Mouse (Mus musculus): ENCODE results near the gene Tpi1. TPM values are rescaled to one million over a fixed set of nuclear protein-coding genes. Genes with fewer than 3 reads are reported as not detected.

Tpi1 gene
- polyA plus RNA-seq, 1 experiment from 2014 or later: 621 TPM

- Histone ChIP-seq H3K9ac (no peak overlapping the region), H3K27ac (no peak overlapping the region), H3K9me3 (no peaks in the 10 kb centered on the region), H3K4me1 (0 out of 2 replicates have a peak, but pooled peaks cover 4% of the 10 kb centered on the region), H3K4me3 (no peak overlapping the region), H3K36me3 (no peaks in the 10 kb centered on the region), H3K27me3 (no peaks in the 10 kb centered on the region), H3K4me2 (replicated peaks) (no peak overlapping the region)
- 82% methylated on average over 4 of the region's 4 CpGs for WGBS
- ATAC-seq (ENCODE audit: insufficient number of reproducible peaks, insufficient read depth, low FRiP score, low TSS enrichment): no peak
These were observed 24.6 kb downstream of the Tpi1 start for GRCm38 (mm10) chr6:124789519-124789918.

- 77% methylated on average over 10 of the region's 10 CpGs for WGBS
- no peak for ATAC-seq (ENCODE audit: insufficient number of reproducible peaks, insufficient read depth, low FRiP score, low TSS enrichment)
- Histone ChIP-seq H3K9me3 (no peaks in the 10 kb centered on the region), H3K4me3 (no peak overlapping the region), H3K4me1 (peaks cover 5% of the 10 kb centered on the region; the same call in 1 of the 2 replicates), H3K4me2 (replicated peaks) (no peak overlapping the region), H3K9ac (no peak overlapping the region), H3K27ac (no peak overlapping the region), H3K36me3 (no peaks in the 10 kb centered on the region), H3K27me3 (no peaks in the 10 kb centered on the region)
These were observed 26.4 kb downstream of the Tpi1 start for GRCm38 (mm10) chr6:124787722-124788121.

GRCm38 (mm10) chr6:124786756-124787420 is 27.2 kb downstream of the Tpi1 start:
- WGBS: 54% methylated on average over 8 of the region's 8 CpGs
- ATAC-seq (ENCODE audit: insufficient number of reproducible peaks, insufficient read depth, low FRiP score, low TSS enrichment): no peak
- Histone ChIP-seq H3K27me3 (no peaks in the 10 kb centered on the region), H3K4me1 (peaks cover 10% of the 10 kb centered on the region; the same call in 1 of the 2 replicates), H3K4me2 (replicated peaks) (no peak overlapping the region), H3K36me3 (no peaks in the 10 kb centered on the region), H3K9me3 (no peaks in the 10 kb centered on the region), H3K4me3 (no peak overlapping the region), H3K27ac (no peak overlapping the region), H3K9ac (no peak overlapping the region)

- no peaks in the 10 kb centered on the region for H3K36me3 ChIP-seq
- peaks cover 11% of the 10 kb centered on the region; the same call in 1 of the 2 replicates for H3K4me1 ChIP-seq
- no peaks in the 10 kb centered on the region for H3K9me3 ChIP-seq
- H3K27me3 ChIP-seq: peaks cover 5% of the 10 kb centered on the region
- H3K4me2 ChIP-seq (replicated peaks): peak overlapping the region; percentile 28
- no peak overlapping the region for H3K9ac ChIP-seq
- H3K4me3 ChIP-seq: no peak overlapping the region
- 15% methylated on average over 6 of the region's 6 CpGs for WGBS
- H3K27ac ChIP-seq: no peak overlapping the region
- no peak for ATAC-seq (ENCODE audit: insufficient number of reproducible peaks, insufficient read depth, low FRiP score, low TSS enrichment)
These were observed 31.7 kb downstream of the Tpi1 start for GRCm38 (mm10) chr6:124782436-124782835.

GRCm38 (mm10) chr6:124780917-124781316 is 33.2 kb downstream of the Tpi1 start:
- 88% methylated on average over 7 of the region's 7 CpGs for WGBS
- H3K4me1 ChIP-seq: peaks cover 11% of the 10 kb centered on the region; the same call in 1 of the 2 replicates

GRCm38 (mm10) chr6:124779984-124780416 is 34.1 kb downstream of the Tpi1 start:
- no peak for ATAC-seq (ENCODE audit: insufficient number of reproducible peaks, insufficient read depth, low FRiP score, low TSS enrichment)

More at GRCm38 (mm10) chr6:124780917-124781316, 33.2 kb downstream of the Tpi1 start:
- ATAC-seq (ENCODE audit: insufficient number of reproducible peaks, insufficient read depth, low FRiP score, low TSS enrichment): no peak
- Histone ChIP-seq H3K27me3 (peaks cover 5% of the 10 kb centered on the region), H3K9me3 (no peaks in the 10 kb centered on the region), H3K4me3 (no peak overlapping the region), H3K36me3 (no peaks in the 10 kb centered on the region), H3K4me2 (replicated peaks) (no peak overlapping the region), H3K27ac (no peak overlapping the region), H3K9ac (no peak overlapping the region)

GRCm38 (mm10) chr6:124779222-124779983 is 34.7 kb downstream of the Tpi1 start, which contains the start of gene Lrrc23:
Lrrc23 (minus strand) TSS chr6:124779727.
- 2% methylated on average over 23 of the region's 23 CpGs for WGBS
- Histone ChIP-seq H3K4me1 (peaks cover 11% of the 10 kb centered on the region; the same call in 1 of the 2 replicates), H3K27ac (no peak within 1 kb of the TSS), H3K9me3 (no peaks in the 10 kb centered on the region), H3K9ac (peak within 1 kb of the TSS; percentile 2; the same call in 1 of the 2 replicates), H3K36me3 (no peaks in the 10 kb centered on the region), H3K4me3 (peak within 1 kb of the TSS; percentile 37), H3K4me2 (replicated peaks) (peak within 1 kb of the TSS; percentile 70), H3K27me3 (peaks cover 5% of the 10 kb centered on the region)
- 0 out of 2 replicates have a peak, but pooled peaks have one; percentile 3 for ATAC-seq (ENCODE audit: insufficient number of reproducible peaks, insufficient read depth, low FRiP score, low TSS enrichment)

More at GRCm38 (mm10) chr6:124779984-124780416, 34.1 kb downstream of the Tpi1 start:
- Histone ChIP-seq H3K9ac (peak overlapping the region; percentile 2; the same call in 1 of the 2 replicates), H3K27me3 (peaks cover 5% of the 10 kb centered on the region), H3K4me1 (peaks cover 11% of the 10 kb centered on the region; the same call in 1 of the 2 replicates), H3K4me2 (replicated peaks) (peak overlapping the region; percentile 70), H3K9me3 (no peaks in the 10 kb centered on the region), H3K27ac (no peak overlapping the region), H3K4me3 (peak overlapping the region; percentile 37), H3K36me3 (no peaks in the 10 kb centered on the region)
- 5% methylated on average over 10 of the region's 10 CpGs for WGBS

- Histone ChIP-seq H3K9me3 (no peaks in the 10 kb centered on the region), H3K27ac (no peak overlapping the region), H3K36me3 (no peaks in the 10 kb centered on the region), H3K4me1 (peaks cover 20% of the 10 kb centered on the region), H3K9ac (no peak overlapping the region), H3K27me3 (peaks cover 17% of the 10 kb centered on the region), H3K4me3 (no peak overlapping the region), H3K4me2 (replicated peaks) (no peak overlapping the region)
- ATAC-seq (ENCODE audit: insufficient number of reproducible peaks, insufficient read depth, low FRiP score, low TSS enrichment): no peak
- WGBS: 85% methylated on average over 15 of the region's 15 CpGs
These were observed 43.6 kb downstream of the Tpi1 start for GRCm38 (mm10) chr6:124770511-124770910.

GRCm38 (mm10) chr6:124770013-124770412 is 44.1 kb downstream of the Tpi1 start:
- peaks cover 17% of the 10 kb centered on the region for H3K27me3 ChIP-seq
- no peaks in the 10 kb centered on the region for H3K36me3 ChIP-seq
- ATAC-seq (ENCODE audit: insufficient number of reproducible peaks, insufficient read depth, low FRiP score, low TSS enrichment): no peak
- peak overlapping the region; percentile 77 for H3K4me2 ChIP-seq (replicated peaks)
- peak overlapping the region; percentile 56; the same call in 1 of the 2 replicates for H3K9ac ChIP-seq
- H3K4me3 ChIP-seq: peak overlapping the region; percentile 46; the same call in 1 of the 2 replicates
- no peaks in the 10 kb centered on the region for H3K9me3 ChIP-seq
- H3K27ac ChIP-seq: no peak overlapping the region
- WGBS: 69% methylated on average over 7 of the region's 7 CpGs
- peaks cover 20% of the 10 kb centered on the region for H3K4me1 ChIP-seq

GRCm38 (mm10) chr6:124769101-124769765 is 44.9 kb downstream of the Tpi1 start, which contains the start of gene Eno2:
Eno2 (minus strand) TSS chr6:124769673.
- Histone ChIP-seq H3K4me2 (replicated peaks) (peak within 1 kb of the TSS; percentile 77), H3K27ac (no peak within 1 kb of the TSS), H3K9me3 (no peaks in the 10 kb centered on the region), H3K36me3 (no peaks in the 10 kb centered on the region), H3K27me3 (peaks cover 17% of the 10 kb centered on the region), H3K4me3 (peak within 1 kb of the TSS; percentile 46), H3K4me1 (peaks cover 20% of the 10 kb centered on the region), H3K9ac (peak within 1 kb of the TSS; percentile 56)
- under 1% methylated on average over 54 of the region's 54 CpGs for WGBS
- ATAC-seq (ENCODE audit: insufficient number of reproducible peaks, insufficient read depth, low FRiP score, low TSS enrichment): peak; percentile 67

- Histone ChIP-seq H3K27ac (no peak overlapping the region), H3K27me3 (peaks cover 17% of the 10 kb centered on the region), H3K4me3 (peak overlapping the region; percentile 46), H3K4me2 (replicated peaks) (peak overlapping the region; percentile 77), H3K36me3 (no peaks in the 10 kb centered on the region), H3K9ac (peak overlapping the region; percentile 56; the same call in 1 of the 2 replicates), H3K4me1 (peaks cover 20% of the 10 kb centered on the region), H3K9me3 (no peaks in the 10 kb centered on the region)
- 4% methylated on average over 9 of the region's 9 CpGs for WGBS
- no peak for ATAC-seq (ENCODE audit: insufficient number of reproducible peaks, insufficient read depth, low FRiP score, low TSS enrichment)
These were observed 45.4 kb downstream of the Tpi1 start for GRCm38 (mm10) chr6:124768704-124769044.
